Mouse (Mus musculus): ENCODE measurements around the gene Sh3kbp1.

Sh3kbp1 gene

GRCm38 (mm10) chrX:159685521-159685920, 58.4 kb downstream of the Sh3kbp1 start:
- DNase-seq = no peak

GRCm38 (mm10) chrX:159686850-159687249, 59.8 kb downstream of the Sh3kbp1 start:
- no peak for DNase-seq

GRCm38 (mm10) chrX:159688698-159689097, 61.6 kb downstream of the Sh3kbp1 start:
- DNase-seq = no peak

GRCm38 (mm10) chrX:159689785-159690416, 62.8 kb downstream of the Sh3kbp1 start:
- no peak for DNase-seq

- DNase-seq = no peak
These were observed 66.1 kb downstream of the Sh3kbp1 start for GRCm38 (mm10) chrX:159693126-159693525.

GRCm38 (mm10) chrX:159696545-159696944, 69.5 kb downstream of the Sh3kbp1 start:
- DNase-seq = no peak

GRCm38 (mm10) chrX:159697030-159697454, 70.0 kb downstream of the Sh3kbp1 start:
- peak; percentile 98 for DNase-seq

- no peak for DNase-seq
These were observed 75.8 kb downstream of the Sh3kbp1 start for GRCm38 (mm10) chrX:159702850-159703249.

GRCm38 (mm10) chrX:159704381-159705004, 77.4 kb downstream of the Sh3kbp1 start:
- no peak for DNase-seq

GRCm38 (mm10) chrX:159705412-159705811, 78.3 kb downstream of the Sh3kbp1 start:
- DNase-seq = no peak

- DNase-seq = no peak
These were observed 81.2 kb downstream of the Sh3kbp1 start for GRCm38 (mm10) chrX:159708076-159708830.

GRCm38 (mm10) chrX:159709296-159709695, 82.2 kb downstream of the Sh3kbp1 start:
- DNase-seq = no peak

GRCm38 (mm10) chrX:159711070-159712029, 84.3 kb downstream of the Sh3kbp1 start:
- no peak for DNase-seq

- DNase-seq = no peak
These were observed 86.1 kb downstream of the Sh3kbp1 start for GRCm38 (mm10) chrX:159713191-159713590.

- no peak for DNase-seq
These were observed 94.3 kb downstream of the Sh3kbp1 start for GRCm38 (mm10) chrX:159721390-159721789.

- DNase-seq = no peak
These were observed 104.3 kb downstream of the Sh3kbp1 start for GRCm38 (mm10) chrX:159731421-159731820.

- DNase-seq = no peak
These were observed 105.8 kb downstream of the Sh3kbp1 start for GRCm38 (mm10) chrX:159732845-159733244.

GRCm38 (mm10) chrX:159733948-159734347, 106.9 kb downstream of the Sh3kbp1 start:
- DNase-seq = no peak

- no peak for DNase-seq
These were observed 108.5 kb downstream of the Sh3kbp1 start for GRCm38 (mm10) chrX:159735513-159736099.

- no peak for DNase-seq
These were observed 110.3 kb downstream of the Sh3kbp1 start for GRCm38 (mm10) chrX:159737344-159737743.

- DNase-seq = peak; percentile 89
These were observed 117.0 kb downstream of the Sh3kbp1 start for GRCm38 (mm10) chrX:159744035-159744434.

- no peak for DNase-seq
These were observed 117.5 kb downstream of the Sh3kbp1 start for GRCm38 (mm10) chrX:159744620-159745019.

All from heart, adult 11 months (tissue).